Mouse (Mus musculus) induced T-regulatory cell, adult 2 months (primary cell): ENCODE results near the gene Ube2l3.
"Not testable (repeated sequence)": the region's sequence is repeated elsewhere in the genome, so short reads cannot be mapped to it uniquely, and the experiment has no call there.

ENCODE experiments used
- DNase-seq: peaks from one replicate; pipeline ENCODE4 v3.0.0-alpha.2; 2012; ENCODE audit warnings: low read depth

Ube2l3 gene

GRCm38 (mm10) chr16:17208389-17209361 is 6.2 kb upstream of the Ube2l3 start, which contains the start of gene Rimbp3:
TSS of gene Rimbp3 (plus strand) at chr16:17208603.
- peak; percentile 90 for DNase-seq

DNA sequence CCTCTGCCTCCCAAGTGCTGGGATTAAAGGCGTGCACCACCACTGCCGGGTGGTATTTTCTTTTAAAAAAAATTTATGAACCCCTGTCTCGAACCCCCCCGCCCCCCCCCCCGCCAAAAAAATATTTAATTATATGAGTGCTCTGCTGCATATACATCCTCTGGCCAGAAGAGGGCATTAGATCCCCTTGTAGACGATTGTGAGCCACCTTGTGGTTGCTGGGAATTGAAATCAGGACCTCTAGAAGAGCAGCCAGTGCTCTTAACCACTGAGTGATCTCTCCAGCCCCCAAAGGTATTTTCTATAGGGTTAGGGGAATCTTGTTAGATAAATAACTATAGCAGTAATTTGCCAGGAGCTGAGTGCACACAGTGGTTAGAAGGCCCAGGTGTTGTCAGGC is 2.5 kb upstream of the Ube2l3 start:
- DNase-seq, result peak; percentile 85

- peak; percentile 45 for DNase-seq
These were observed 472 bp downstream of the Ube2l3 start for GRCm38 (mm10) chr16:17201977-17202376.

DNA sequence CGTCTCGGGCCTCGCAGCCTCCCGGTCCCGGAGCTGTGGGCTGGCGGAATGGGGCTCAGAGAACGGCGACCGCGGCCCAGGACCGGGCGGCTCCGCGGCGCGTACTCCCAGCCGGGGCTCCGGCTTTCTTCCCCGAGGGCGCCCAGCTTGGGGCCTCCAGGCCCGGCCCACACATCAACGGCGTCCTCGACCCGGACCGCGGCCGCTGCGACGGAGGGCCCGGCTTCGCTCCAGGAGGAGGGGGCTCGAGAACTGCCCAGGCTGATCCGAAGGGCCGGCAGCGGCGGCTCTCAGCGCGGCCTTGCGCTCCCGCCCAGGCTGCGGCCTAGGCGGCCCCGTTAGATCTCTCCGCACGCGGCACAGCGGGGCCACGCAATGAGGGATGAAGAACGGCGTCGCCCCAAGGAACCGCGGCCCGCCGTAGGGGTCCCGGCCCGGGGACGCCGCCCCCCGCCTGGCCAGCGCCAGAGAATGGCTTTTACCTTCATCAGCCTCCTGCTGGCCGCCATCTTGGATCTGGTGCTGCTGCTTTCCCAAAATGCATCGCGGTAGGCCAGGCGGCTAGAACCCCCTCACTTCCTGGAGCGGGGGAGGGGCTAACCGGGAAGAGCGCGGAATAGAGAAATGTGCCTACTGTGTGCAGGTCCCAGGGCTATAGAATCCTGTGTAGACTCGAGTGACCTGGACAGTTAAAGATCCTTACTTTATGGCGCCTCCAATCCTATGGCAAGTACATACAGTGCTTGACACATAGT is 1.3 kb downstream of the Ube2l3 start:
- peak; percentile 89 for DNase-seq

DNA sequence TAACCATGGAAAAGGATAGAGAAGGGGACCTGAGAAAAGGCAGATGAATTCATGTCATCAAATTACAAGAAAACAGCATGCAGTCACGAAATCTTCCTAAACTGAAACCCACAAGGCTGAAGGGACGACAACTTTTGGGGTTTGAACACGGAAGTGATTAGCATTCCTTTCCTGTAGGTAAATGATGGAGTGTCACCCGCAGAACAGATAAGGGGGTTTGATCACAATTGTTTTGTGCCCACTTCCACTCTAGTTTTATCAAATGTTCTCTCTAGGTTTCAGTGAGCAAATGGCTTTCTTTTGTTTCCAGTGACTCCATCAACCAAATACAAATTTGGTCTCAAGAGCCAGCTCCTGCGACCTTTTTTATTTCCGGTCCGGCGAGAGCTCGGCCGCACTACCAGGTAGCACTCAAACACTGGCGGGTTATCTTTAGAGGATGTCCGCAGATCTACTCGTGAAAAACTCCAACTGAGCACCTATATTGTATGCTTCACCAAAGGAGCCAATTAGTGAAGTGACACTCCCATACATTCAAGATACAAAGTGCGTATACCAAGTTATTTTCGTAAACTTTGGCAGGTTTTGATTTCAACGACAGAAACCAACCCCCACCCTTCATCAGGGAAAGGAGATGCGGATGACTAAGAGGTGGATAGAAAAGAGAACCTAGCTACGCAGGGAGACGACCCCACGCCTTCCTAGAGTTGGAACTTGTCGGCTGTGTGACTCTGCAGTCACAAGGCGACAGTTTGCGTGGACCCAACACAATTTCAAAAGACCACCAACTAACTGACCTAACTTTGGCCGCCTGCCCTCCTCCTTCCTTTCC is 2.1 kb downstream of the Ube2l3 start:
- peak; percentile 70 for DNase-seq

GRCm38 (mm10) chr16:17193823-17194222 is 8.6 kb downstream of the Ube2l3 start:
- DNase-seq, result no peak

GRCm38 (mm10) chr16:17185475-17185874 is 17.0 kb downstream of the Ube2l3 start:
- DNase-seq, result no peak

DNA sequence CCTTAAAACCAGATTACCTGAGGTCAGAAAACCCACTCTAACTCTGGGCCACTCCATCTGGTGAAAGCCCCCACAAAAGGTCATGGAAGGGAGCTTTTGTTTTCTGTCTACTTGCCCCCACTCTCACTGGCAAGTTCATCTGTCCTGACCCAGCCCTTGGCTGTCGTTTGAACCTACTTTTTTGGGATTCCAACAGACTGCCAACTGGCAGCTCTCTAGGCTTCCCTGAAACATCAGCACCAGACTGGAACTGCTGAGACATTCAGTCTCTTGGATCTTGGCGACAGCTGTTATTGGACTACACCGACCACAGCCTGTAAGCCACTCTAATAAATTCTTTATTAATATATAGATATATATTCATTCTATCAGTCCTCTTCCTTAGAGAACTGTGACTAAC is 19.4 kb downstream of the Ube2l3 start:
- DNase-seq, result no peak

DNA sequence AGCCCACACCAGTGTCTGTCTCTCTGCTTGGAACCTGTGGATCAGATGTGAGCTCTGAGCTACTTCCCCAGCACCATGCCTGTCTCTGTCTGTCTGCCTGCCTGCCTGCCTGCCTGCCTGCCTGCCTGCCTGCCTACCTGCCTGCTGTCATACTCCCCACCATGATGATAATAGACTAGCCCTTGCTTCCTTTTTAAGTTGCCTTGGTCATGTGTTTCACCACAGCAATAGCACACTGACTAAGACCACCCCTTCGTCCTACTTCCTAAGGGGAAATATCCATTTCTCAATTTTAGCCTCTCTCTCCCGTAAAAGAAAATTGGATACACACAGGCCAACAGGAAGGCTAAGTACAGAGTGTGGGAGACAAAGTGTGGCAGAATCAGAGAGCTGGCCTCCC is 20.3 kb downstream of the Ube2l3 start:
- DNase-seq, result no peak

DNA sequence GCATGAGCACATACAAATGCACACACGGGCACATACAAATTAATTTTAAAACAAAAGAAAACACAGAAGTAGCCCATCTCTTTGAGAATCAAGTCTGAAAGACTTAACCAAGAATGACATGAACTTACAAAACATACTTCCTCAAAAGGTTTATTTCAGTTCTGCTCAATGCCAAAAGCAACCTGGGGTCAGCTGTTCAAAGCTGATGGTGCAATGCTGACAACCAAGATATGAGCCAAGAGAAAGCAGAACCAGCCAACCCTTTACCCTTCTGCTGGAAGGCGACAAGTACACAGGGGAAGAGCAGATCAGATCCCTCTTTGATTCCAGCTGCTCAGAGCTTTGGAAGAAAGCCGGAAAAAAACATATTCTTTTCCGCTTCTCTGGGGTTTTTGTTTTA is 21.1 kb downstream of the Ube2l3 start:
- DNase-seq, result no peak

- DNase-seq, result peak; percentile 52
These were observed 22.7 kb downstream of the Ube2l3 start for GRCm38 (mm10) chr16:17179706-17180105.

DNA sequence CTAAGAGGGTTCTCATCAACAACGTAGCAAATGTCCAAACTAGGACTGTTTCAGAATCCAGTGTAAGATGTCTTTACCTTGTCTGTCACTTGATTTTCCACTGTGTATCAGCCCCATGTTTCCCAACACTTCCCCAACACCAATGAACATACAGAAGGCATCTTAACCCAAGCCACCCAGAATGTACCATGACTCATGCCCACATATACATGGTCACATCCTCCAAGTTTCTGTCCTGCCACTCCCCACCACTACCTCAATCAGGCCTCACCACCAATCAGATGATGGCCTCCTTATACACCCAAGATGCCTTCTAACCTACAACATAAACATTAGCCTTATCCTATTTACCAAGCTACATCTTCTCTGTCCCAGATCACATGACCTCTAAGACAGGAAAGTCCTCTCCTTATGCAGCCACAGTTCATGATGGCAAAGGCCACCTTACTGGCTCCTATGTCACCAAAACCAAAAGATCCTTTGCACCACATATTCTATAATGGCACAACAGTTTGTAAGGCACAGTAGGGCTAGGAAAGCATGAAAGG is 24.8 kb downstream of the Ube2l3 start:
- DNase-seq, result peak; percentile 32

GRCm38 (mm10) chr16:17175765-17176164 is 26.7 kb downstream of the Ube2l3 start:
- DNase-seq, result no peak

GRCm38 (mm10) chr16:17168049-17168448 is 34.4 kb downstream of the Ube2l3 start:
- DNase-seq, result no peak

DNA sequence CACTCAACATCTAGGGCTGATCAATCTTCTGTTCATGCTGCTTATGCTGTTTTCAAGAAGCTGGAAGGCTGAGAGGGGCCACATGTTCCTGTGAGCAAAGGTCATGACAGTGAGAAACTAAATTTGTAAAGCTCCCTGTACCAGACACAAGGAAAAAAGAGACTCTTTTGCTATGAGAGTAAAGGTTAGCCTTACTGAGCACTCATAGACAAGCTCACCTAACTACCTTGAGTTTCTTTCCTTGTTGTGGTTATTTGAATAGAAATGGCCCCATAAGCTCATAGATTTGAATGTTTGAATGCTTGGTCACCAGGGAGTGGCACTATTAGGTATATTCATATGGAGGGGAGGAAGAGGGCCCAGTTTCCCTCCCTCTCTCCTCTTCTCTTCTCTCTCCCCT is 35.3 kb downstream of the Ube2l3 start:
- DNase-seq, result no peak

GRCm38 (mm10) chr16:17165478-17165877 is 37.0 kb downstream of the Ube2l3 start:
- not testable (repeated sequence) for DNase-seq

- DNase-seq, result no peak
These were observed 48.1 kb downstream of the Ube2l3 start for GRCm38 (mm10) chr16:17154346-17154745.

- DNase-seq, result no peak
These were observed 50.6 kb downstream of the Ube2l3 start for GRCm38 (mm10) chr16:17151874-17152273.

GRCm38 (mm10) chr16:17150520-17151258 is 51.8 kb downstream of the Ube2l3 start:
- no peak for DNase-seq

DNA sequence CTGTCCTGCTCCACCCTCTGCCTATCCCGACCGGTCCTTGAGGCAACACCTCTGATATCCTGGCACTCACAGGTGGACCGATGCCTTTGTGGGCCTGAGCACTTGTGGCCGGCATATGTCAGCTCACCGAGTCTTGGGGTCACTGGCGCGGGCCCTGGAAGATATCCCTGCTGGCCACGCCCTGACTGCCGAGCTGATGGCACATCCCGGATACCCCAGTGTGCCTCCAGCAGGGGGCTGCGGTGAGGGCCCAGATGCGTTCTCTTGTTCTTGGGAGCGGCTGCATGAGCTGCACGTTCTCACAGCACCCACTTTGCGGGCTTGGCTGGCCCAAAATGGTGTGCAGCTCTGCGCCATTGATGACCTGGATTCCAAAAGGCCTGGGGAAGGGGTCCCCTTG is 54.4 kb downstream of the Ube2l3 start:
- peak; percentile 55 for DNase-seq

- peak; percentile 74 for DNase-seq
These were observed 55.0 kb downstream of the Ube2l3 start for GRCm38 (mm10) chr16:17147391-17147929.
